Mouse (Mus musculus) embryonic facial prominence, embryonic 11.5 days (tissue): ENCODE measurements around the gene Pcdh18. TPM values are rescaled to one million over a fixed set of nuclear protein-coding genes. Genes with fewer than 3 reads are reported as not detected.

Experiments
- ATAC-seq: fragments of 200-750 bp; cut with Nextera tagmentation; replicated peaks from 2 replicates; pipeline ENCODE4 v1.8.0; 2017; ENCODE audit warnings: low read depth; ENCODE audit not compliant: insufficient number of reproducible peaks, low FRiP score, low TSS enrichment
- DNase-seq: peaks from one replicate; pipeline ENCODE4 v3.0.0-alpha.2; 2015; ENCODE audit warnings: low spot score
- H3K27ac ChIP-seq: fragments of 300-500 bp; sonication (generic); replicated peaks from 2 replicates; pipeline ENCODE4 v1.5.1; 2014; ENCODE audit warnings: mild to moderate bottlenecking, low read depth, low read length, control low read depth
- H3K27me3 ChIP-seq: fragments of 300-500 bp; sonication (generic); 2 replicates; pipeline ENCODE4 v1.6.1; 2014; ENCODE audit warnings: mild to moderate bottlenecking, low read length, moderate library complexity, mixed read lengths; ENCODE audit not compliant: control insufficient read depth, insufficient read depth
- H3K36me3 ChIP-seq: fragments of 300-500 bp; sonication (generic); replicated peaks from 2 replicates; pipeline ENCODE4 v1.6.1; 2014; ENCODE audit warnings: low read depth, mild to moderate bottlenecking, low read length, moderate library complexity, mixed read lengths; ENCODE audit not compliant: control insufficient read depth, insufficient read depth
- H3K4me1 ChIP-seq: fragments of 300-500 bp; sonication (generic); 2 replicates; pipeline ENCODE4 v1.6.1; 2014; ENCODE audit warnings: low read length, mixed read lengths; ENCODE audit not compliant: control insufficient read depth, insufficient read depth
- H3K4me2 ChIP-seq: fragments of 300-500 bp; sonication (generic); 2 replicates; pipeline ENCODE4 v1.6.1; 2014; ENCODE audit warnings: low read depth, mild to moderate bottlenecking, control low read depth, low read length, moderate library complexity
- H3K4me3 ChIP-seq: fragments of 300-500 bp; sonication (generic); 2 replicates; pipeline ENCODE4 v1.5.1; 2014; ENCODE audit warnings: low read depth, low read length, control low read depth
- H3K9ac ChIP-seq: fragments of 300-500 bp; sonication (generic); replicated peaks from 2 replicates; pipeline ENCODE4 v1.6.1; 2014; ENCODE audit warnings: mild to moderate bottlenecking, control low read depth, low read length
- H3K9me3 ChIP-seq: fragments of 300-500 bp; sonication (generic); replicated peaks from 2 replicates; pipeline ENCODE4 v1.6.1; 2016; ENCODE audit warnings: mild to moderate bottlenecking, low read length, inconsistent platforms, mixed read lengths; ENCODE audit not compliant: control insufficient read depth
- WGBS: fragments of 180-500 bp; shearing (Covaris S2); extraction: QIAGEN DNeasy Blood & Tissue Kit; methylation state at CpG from one replicate; pipeline ENCODE4 v1.1.7; 2014; 5-methylcytosine and 5-hydroxymethylcytosine counted together
- polyA plus RNA-seq: library from polyadenylated mRNA; unstranded; fragments of >200 nt; fragmentation: Nextera tagmentation; extraction: Ambion mirVana; gene quantifications from 2 replicates; pipeline ENCODE4 v1.2.1, GENCODE M21; 2014

The Pcdh18 gene
- polyA plus RNA-seq: 137 and 143 TPM in 2 replicates

- Histone ChIP-seq H3K4me3 (peak within 1 kb of the TSS; percentile 81), H3K27ac (peak within 1 kb of the TSS; percentile 98), H3K9me3 (no peaks in the 10 kb centered on the region), H3K4me2 (peak within 1 kb of the TSS; percentile 83), H3K9ac (peak within 1 kb of the TSS; percentile 94), H3K36me3 (peaks cover 9% of the 10 kb centered on the region; the same call in 1 of the 2 replicates), H3K27me3 (no peaks in the 10 kb centered on the region), H3K4me1 (no peaks in the 10 kb centered on the region)
- peak; percentile 95 for DNase-seq
- WGBS: under 1% methylated on average over 43 of the region's 43 CpGs
- ATAC-seq: peak; percentile 92
These were observed at the start of gene Pcdh18 for GRCm38 (mm10) chr3:49756870-49757625. Gene Pcdh18 (minus strand): TSS chr3:49757325.

- H3K4me1 ChIP-seq: no peaks in the 10 kb centered on the region
- H3K4me2 ChIP-seq: no peak overlapping the region
- H3K36me3 ChIP-seq: no peaks in the 10 kb centered on the region
- no peaks in the 10 kb centered on the region for H3K9me3 ChIP-seq
- H3K9ac ChIP-seq: no peak overlapping the region
- no peak for ATAC-seq
- no peak for DNase-seq
- no peak overlapping the region for H3K4me3 ChIP-seq
- H3K27me3 ChIP-seq: no peaks in the 10 kb centered on the region
- no peak overlapping the region for H3K27ac ChIP-seq
- WGBS: 41% methylated on average over 2 of the region's 2 CpGs
These were observed 49.7 kb upstream of the Pcdh18 start for GRCm38 (mm10) chr3:49806823-49807222.

- Histone ChIP-seq H3K27ac (no peak overlapping the region), H3K36me3 (no peaks in the 10 kb centered on the region), H3K9me3 (no peaks in the 10 kb centered on the region), H3K9ac (no peak overlapping the region), H3K4me3 (no peak overlapping the region), H3K4me1 (no peaks in the 10 kb centered on the region), H3K27me3 (no peaks in the 10 kb centered on the region), H3K4me2 (no peak overlapping the region)
- ATAC-seq: no peak
- 80% methylated on average over 1 of the region's 1 CpGs for WGBS
- DNase-seq: no peak
These were observed 48.4 kb upstream of the Pcdh18 start for GRCm38 (mm10) chr3:49805511-49805910.

GRCm38 (mm10) chr3:49788296-49788695 lies 31.2 kb upstream of the Pcdh18 start:
- no peak overlapping the region for H3K27ac ChIP-seq
- no peaks in the 10 kb centered on the region for H3K9me3 ChIP-seq
- H3K36me3 ChIP-seq: no peaks in the 10 kb centered on the region
- H3K9ac ChIP-seq: no peak overlapping the region
- H3K4me3 ChIP-seq: no peak overlapping the region
- no peak for DNase-seq
- no peaks in the 10 kb centered on the region for H3K27me3 ChIP-seq
- WGBS: 41% methylated on average over 2 of the region's 2 CpGs
- H3K4me1 ChIP-seq: no peaks in the 10 kb centered on the region
- no peak overlapping the region for H3K4me2 ChIP-seq
- no peak for ATAC-seq

GRCm38 (mm10) chr3:49787719-49788118 lies 30.6 kb upstream of the Pcdh18 start:
- no peak overlapping the region for H3K4me2 ChIP-seq
- ATAC-seq: no peak
- no peaks in the 10 kb centered on the region for H3K27me3 ChIP-seq
- H3K9ac ChIP-seq: no peak overlapping the region
- no peaks in the 10 kb centered on the region for H3K9me3 ChIP-seq
- no peaks in the 10 kb centered on the region for H3K36me3 ChIP-seq
- H3K4me3 ChIP-seq: no peak overlapping the region
- DNase-seq: no peak
- 58% methylated on average over 4 of the region's 4 CpGs for WGBS
- H3K4me1 ChIP-seq: no peaks in the 10 kb centered on the region
- no peak overlapping the region for H3K27ac ChIP-seq

GRCm38 (mm10) chr3:49768992-49769738 lies 12.0 kb upstream of the Pcdh18 start:
- Histone ChIP-seq H3K9me3 (no peaks in the 10 kb centered on the region), H3K27ac (no peak overlapping the region), H3K4me2 (no peak overlapping the region), H3K4me1 (no peaks in the 10 kb centered on the region), H3K4me3 (no peak overlapping the region), H3K27me3 (no peaks in the 10 kb centered on the region), H3K36me3 (no peaks in the 10 kb centered on the region), H3K9ac (no peak overlapping the region)
- ATAC-seq: 0 out of 2 replicates have a peak, but pooled peaks have one; percentile 9
- no peak for DNase-seq
- 10% methylated on average over 3 of the region's 3 CpGs for WGBS

GRCm38 (mm10) chr3:49762711-49763110 lies 5.6 kb upstream of the Pcdh18 start:
- Histone ChIP-seq H3K4me1 (no peaks in the 10 kb centered on the region), H3K4me2 (no peak overlapping the region), H3K9me3 (no peaks in the 10 kb centered on the region), H3K9ac (no peak overlapping the region), H3K27ac (no peak overlapping the region), H3K36me3 (no peaks in the 10 kb centered on the region), H3K4me3 (no peak overlapping the region), H3K27me3 (no peaks in the 10 kb centered on the region)
- no peak for ATAC-seq
- no peak for DNase-seq
- WGBS: 88% methylated on average over 5 of the region's 5 CpGs

GRCm38 (mm10) chr3:49761971-49762370 lies 4.8 kb upstream of the Pcdh18 start:
- DNase-seq (no peak), ATAC-seq (no peak)
- Histone ChIP-seq H3K4me1 (no peaks in the 10 kb centered on the region), H3K4me2 (no peak overlapping the region), H3K9ac (no peak overlapping the region), H3K36me3 (no peaks in the 10 kb centered on the region), H3K9me3 (no peaks in the 10 kb centered on the region), H3K4me3 (no peak overlapping the region), H3K27me3 (no peaks in the 10 kb centered on the region), H3K27ac (no peak overlapping the region)
